Mouse (Mus musculus): ENCODE results near the gene Mgat3.

The Mgat3 gene

GRCm38 (mm10) chr15:80263610-80264575 lies 90.4 kb downstream of the Mgat3 start, which contains the start of gene Rps19bp1:
Gene Rps19bp1, minus strand, starts transcription at chr15:80264315.
- DNase-seq = peak; percentile 89 to 91
